Mouse (Mus musculus): ENCODE results near the gene Glmp.
A peak's percentile ranks its signal among the peaks of the same experiment; 100 is the strongest.

Gene Glmp

GRCm38 (mm10) chr3:88331282-88331681, 6.5 kb downstream of the Glmp start:
- no peak overlapping the region for H3K4me3 ChIP-seq (replicated peaks; ENCODE audit: low read length)
- TF ChIP-seq CTCF (conservative IDR thresholded peaks at IDR 0.05; ENCODE audit: low read length) (peak; percentile 69), POU5F1 (IDR thresholded peaks at IDR 0.05; ENCODE audit: borderline replicate concordance, low read length) (no peak), NANOG (IDR thresholded peaks at IDR 0.05; ENCODE audit: borderline replicate concordance, low read length) (no peak)
- H3K36me3 ChIP-seq (ENCODE audit: insufficient read depth, low read length): peaks cover 45% of the 10 kb centered on the region
- no peaks in the 10 kb centered on the region for H3K9me3 ChIP-seq (ENCODE audit: low read length)
- H3K27me3 ChIP-seq (ENCODE audit: insufficient read depth, low read length): peaks cover 14% of the 10 kb centered on the region
- H3K4me1 ChIP-seq (replicated peaks; ENCODE audit: low read depth, low read length): peaks cover 77% of the 10 kb centered on the region

- Histone ChIP-seq H3K4me3 (replicated peaks; ENCODE audit: low read length) (peak overlapping the region; percentile 93), H3K4me1 (replicated peaks; ENCODE audit: low read depth, low read length) (peaks cover 70% of the 10 kb centered on the region), H3K9me3 (ENCODE audit: low read length) (no peaks in the 10 kb centered on the region), H3K36me3 (ENCODE audit: insufficient read depth, low read length) (peaks cover 38% of the 10 kb centered on the region), H3K27me3 (ENCODE audit: insufficient read depth, low read length) (peaks cover 14% of the 10 kb centered on the region)
- no peak for TF ChIP-seq CTCF (conservative IDR thresholded peaks at IDR 0.05; ENCODE audit: low read length)
- TF ChIP-seq NANOG (IDR thresholded peaks at IDR 0.05; ENCODE audit: borderline replicate concordance, low read length): no peak
- no peak for TF ChIP-seq POU5F1 (IDR thresholded peaks at IDR 0.05; ENCODE audit: borderline replicate concordance, low read length)
Observed at GRCm38 (mm10) chr3:88334029-88334658, 9.3 kb downstream of the Glmp start.

GRCm38 (mm10) chr3:88334902-88335435, 10.1 kb downstream of the Glmp start:
- Histone ChIP-seq H3K36me3 (ENCODE audit: insufficient read depth, low read length) (peaks cover 38% of the 10 kb centered on the region), H3K4me3 (replicated peaks; ENCODE audit: low read length) (peak overlapping the region; percentile 93)
- TF ChIP-seq NANOG (IDR thresholded peaks at IDR 0.05; ENCODE audit: borderline replicate concordance, low read length) (no peak), POU5F1 (IDR thresholded peaks at IDR 0.05; ENCODE audit: borderline replicate concordance, low read length) (no peak), CTCF (conservative IDR thresholded peaks at IDR 0.05; ENCODE audit: low read length) (no peak)

DNA sequence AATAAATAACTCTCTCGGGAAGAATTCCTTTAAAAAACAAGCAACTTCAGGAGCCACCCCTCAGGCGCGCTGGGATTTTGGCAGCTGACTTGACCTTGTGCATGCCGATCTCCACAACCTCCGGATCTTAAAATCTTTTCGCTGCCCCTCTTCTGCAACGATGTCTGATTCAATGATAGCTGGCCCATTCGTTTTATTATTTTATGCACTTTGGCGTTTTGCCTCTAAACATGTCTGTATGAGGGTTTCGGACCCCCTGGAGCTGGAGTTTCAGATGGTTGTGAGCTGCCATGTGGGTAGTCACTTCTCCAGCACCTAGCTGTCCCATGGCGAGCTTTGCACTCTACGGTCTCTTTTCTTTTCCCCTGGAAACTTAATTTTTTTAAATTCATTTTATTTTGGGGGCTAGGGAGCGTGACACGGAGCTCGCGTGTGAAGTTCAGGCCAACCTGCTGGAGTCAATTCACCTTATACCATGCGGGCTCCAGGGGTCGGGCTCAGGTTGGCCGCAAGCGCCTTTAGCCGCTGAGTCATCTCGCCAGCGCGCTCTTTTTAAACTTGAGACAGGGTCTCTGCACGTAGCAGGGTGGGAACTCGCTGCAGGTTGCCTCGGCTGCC, 10.7 kb downstream of the Glmp start:
- H3K27me3 ChIP-seq (ENCODE audit: insufficient read depth, low read length): peaks cover 14% of the 10 kb centered on the region
- peaks cover 68% of the 10 kb centered on the region for H3K4me1 ChIP-seq (replicated peaks; ENCODE audit: low read depth, low read length)
- TF ChIP-seq CTCF (conservative IDR thresholded peaks at IDR 0.05; ENCODE audit: low read length): no peak
- H3K9me3 ChIP-seq (ENCODE audit: low read length): no peaks in the 10 kb centered on the region
- peak overlapping the region; percentile 93 for H3K4me3 ChIP-seq (replicated peaks; ENCODE audit: low read length)
- H3K36me3 ChIP-seq (ENCODE audit: insufficient read depth, low read length): peaks cover 37% of the 10 kb centered on the region

More at GRCm38 (mm10) chr3:88334902-88335435, 10.1 kb downstream of the Glmp start:
- Histone ChIP-seq H3K4me1 (replicated peaks; ENCODE audit: low read depth, low read length) (peaks cover 70% of the 10 kb centered on the region), H3K27me3 (ENCODE audit: insufficient read depth, low read length) (peaks cover 14% of the 10 kb centered on the region), H3K9me3 (ENCODE audit: low read length) (no peaks in the 10 kb centered on the region)

GRCm38 (mm10) chr3:88336058-88337013, 11.5 kb downstream of the Glmp start, which contains the start of the genes Tmem79 and Smg5:
Gene Tmem79, minus strand, starts transcription at chr3:88336148.
Gene Smg5, plus strand, starts transcription at chr3:88336260.
- H3K4me3 ChIP-seq (replicated peaks; ENCODE audit: low read length): peak within 1 kb of the TSS; percentile 93
- peaks cover 41% of the 10 kb centered on the region for H3K36me3 ChIP-seq (ENCODE audit: insufficient read depth, low read length)
- no peaks in the 10 kb centered on the region for H3K9me3 ChIP-seq (ENCODE audit: low read length)
- peaks cover 71% of the 10 kb centered on the region for H3K4me1 ChIP-seq (replicated peaks; ENCODE audit: low read depth, low read length)
- peaks cover 14% of the 10 kb centered on the region for H3K27me3 ChIP-seq (ENCODE audit: insufficient read depth, low read length)
- TF ChIP-seq POU5F1 (IDR thresholded peaks at IDR 0.05; ENCODE audit: borderline replicate concordance, low read length) (no peak), NANOG (IDR thresholded peaks at IDR 0.05; ENCODE audit: borderline replicate concordance, low read length) (peak; percentile 40; the same call in 1 of the 2 replicates)

- H3K27me3 ChIP-seq (ENCODE audit: insufficient read depth, low read length): peaks cover 8% of the 10 kb centered on the region
- peaks cover 73% of the 10 kb centered on the region for H3K4me1 ChIP-seq (replicated peaks; ENCODE audit: low read depth, low read length)
- H3K4me3 ChIP-seq (replicated peaks; ENCODE audit: low read length): peak overlapping the region; percentile 93
- TF ChIP-seq NANOG (IDR thresholded peaks at IDR 0.05; ENCODE audit: borderline replicate concordance, low read length) (no peak), CTCF (conservative IDR thresholded peaks at IDR 0.05; ENCODE audit: low read length) (no peak), POU5F1 (IDR thresholded peaks at IDR 0.05; ENCODE audit: borderline replicate concordance, low read length) (no peak)
- H3K36me3 ChIP-seq (ENCODE audit: insufficient read depth, low read length): peaks cover 53% of the 10 kb centered on the region
- H3K9me3 ChIP-seq (ENCODE audit: low read length): no peaks in the 10 kb centered on the region
Observed at GRCm38 (mm10) chr3:88337367-88338020, 12.7 kb downstream of the Glmp start.

- Histone ChIP-seq H3K27me3 (ENCODE audit: insufficient read depth, low read length) (no peaks in the 10 kb centered on the region), H3K4me1 (replicated peaks; ENCODE audit: low read depth, low read length) (peaks cover 65% of the 10 kb centered on the region), H3K36me3 (ENCODE audit: insufficient read depth, low read length) (peaks cover 61% of the 10 kb centered on the region), H3K9me3 (ENCODE audit: low read length) (no peaks in the 10 kb centered on the region), H3K4me3 (replicated peaks; ENCODE audit: low read length) (0 out of 2 replicates have a peak overlapping the region, but pooled peaks have one; percentile 93)
- TF ChIP-seq CTCF (conservative IDR thresholded peaks at IDR 0.05; ENCODE audit: low read length) (no peak), POU5F1 (IDR thresholded peaks at IDR 0.05; ENCODE audit: borderline replicate concordance, low read length) (no peak), NANOG (IDR thresholded peaks at IDR 0.05; ENCODE audit: borderline replicate concordance, low read length) (no peak)
Observed at GRCm38 (mm10) chr3:88338316-88338715, 13.5 kb downstream of the Glmp start.
